Mouse (Mus musculus) urinary bladder, postnatal 4 days (tissue): Measurements from ENCODE around the gene Scgb2b7.
"Not testable (repeated sequence)": the region's sequence is repeated elsewhere in the genome, so short reads cannot be mapped to it uniquely, and the experiment has no call there.

Experiments
- DNase-seq, 2 experiments: peaks; one replicate each; pipeline ENCODE4 v3.0.0; 2021 to 2022; ENCODE audit warnings: low spot score in 2 of 2

Gene Scgb2b7

DNA sequence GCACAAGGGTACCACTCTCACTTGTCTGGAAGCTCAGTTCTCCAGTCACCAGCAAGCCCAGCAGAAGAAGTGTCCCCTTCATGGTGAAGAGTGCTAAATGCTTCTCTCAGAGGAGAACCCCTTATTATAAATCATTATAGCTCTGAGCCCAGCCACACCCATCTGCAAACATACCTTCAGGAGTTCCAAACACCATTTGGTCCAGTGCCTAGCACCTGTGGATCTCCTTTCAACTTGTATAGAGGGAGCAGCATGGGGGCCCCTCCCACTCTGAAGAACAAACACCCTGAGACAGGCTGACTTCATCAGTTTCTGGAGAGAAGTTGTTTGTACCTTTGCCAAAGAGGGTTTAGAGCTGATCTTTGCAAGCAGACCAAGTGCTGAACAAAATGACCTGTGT lies at the start of gene Scgb2b7:
Gene Scgb2b7 (minus strand): TSS at position 101 of the 400 bp plus-strand sequence.
- not testable (repeated sequence) for DNase-seq

- not testable (repeated sequence) for DNase-seq
Observed at GRCm38 (mm10) chr7:31712365-31712764, 6.8 kb upstream of the Scgb2b7 start, which contains the start of gene Scgb1b7. Gene Scgb1b7 (plus strand): TSS chr7:31712665.
